Mouse (Mus musculus): Measurements from ENCODE around the gene Ubxn4.

DNA sequence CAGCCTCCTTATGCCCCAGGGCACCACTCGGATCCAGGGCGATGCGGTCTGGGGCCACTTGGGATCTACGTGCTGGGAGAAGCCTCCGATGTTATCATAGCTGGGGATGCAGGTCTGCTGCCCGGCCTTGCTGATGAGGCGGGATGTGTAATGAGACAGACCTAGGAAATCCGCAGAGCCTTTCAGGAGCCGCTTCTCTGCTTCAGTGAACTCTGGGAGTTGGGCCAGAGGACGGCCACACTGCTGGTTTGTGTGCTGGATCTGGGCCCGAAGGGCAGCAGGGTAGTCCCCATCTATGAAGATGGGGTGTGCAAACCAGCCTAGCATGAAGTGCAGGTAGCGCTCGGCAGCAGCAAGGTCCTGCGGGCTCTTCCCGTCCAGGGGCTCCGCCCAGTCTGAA lies 60.1 kb downstream of the Ubxn4 start:
- TF ChIP-seq POLR2A (IDR thresholded peaks at IDR 0.05; ENCODE audit: low read depth, low read length) = no peak
- TF ChIP-seq CTCF (IDR thresholded peaks at IDR 0.05; ENCODE audit: extremely low read depth, insufficient read length, insufficient replicate concordance, low read depth, low read length) = no peak

Measured in small intestine, adult 2 months (tissue).